Mouse (Mus musculus) thymus, adult 2 months (tissue): ENCODE measurements at regions not wholly inside any gene's neighbourhood (a gene's known extent, or its start where the extent isn't known, plus 50 kb on each side); places are given as distances from the start of the nearest gene placed in this dataset.

Source experiments
- DNase-seq: peaks from one replicate; pipeline ENCODE4 v3.0.0; 2021
- H3K27ac ChIP-seq: fragments of 200-500 bp; 2 replicates; pipeline ENCODE4 v1.5.1; 2012; ENCODE audit warnings: low read length, control low read depth; ENCODE audit not compliant: control insufficient read depth, insufficient read depth
- H3K27me3 ChIP-seq: fragments of 200-500 bp; 2 replicates; pipeline ENCODE4 v1.6.1; 2012; ENCODE audit warnings: mild to moderate bottlenecking, low read length, moderate library complexity, mixed read lengths; ENCODE audit not compliant: control insufficient read depth, insufficient read depth
- H3K36me3 ChIP-seq: fragments of 200-500 bp; 2 replicates; pipeline ENCODE4 v1.6.1; 2012; ENCODE audit warnings: mild to moderate bottlenecking, low read length, moderate library complexity; ENCODE audit not compliant: control insufficient read depth, insufficient read depth
- H3K4me1 ChIP-seq: fragments of 200-500 bp; replicated peaks from 2 replicates; pipeline ENCODE4 v1.6.1; 2012; ENCODE audit warnings: low read length; ENCODE audit not compliant: control insufficient read depth, insufficient read depth
- H3K4me3 ChIP-seq: fragments of 200-500 bp; 2 replicates; pipeline ENCODE4 v1.5.1; 2012; ENCODE audit warnings: mild to moderate bottlenecking, low read length, control low read depth, moderate library complexity; ENCODE audit not compliant: control insufficient read depth, insufficient read depth
- CTCF ChIP-seq: fragments of 200-500 bp; IDR thresholded peaks from 2 replicates; pipeline ENCODE4 v1.5.1; 2012; ENCODE audit warnings: mild to moderate bottlenecking, control low read depth, low read length, moderate library complexity, borderline replicate concordance; ENCODE audit not compliant: control insufficient read depth, poor library complexity, insufficient read depth; ENCODE audit errors: extremely low read depth
- POLR2A ChIP-seq: fragments of 200-500 bp; IDR thresholded peaks from 2 replicates; pipeline ENCODE4 v1.6.1; 2012; ENCODE audit warnings: mild to moderate bottlenecking, low read length, control low read depth, moderate library complexity; ENCODE audit not compliant: control insufficient read depth, poor library complexity, insufficient read depth; ENCODE audit errors: extremely low read depth
- WGBS: fragments of 180-500 bp; shearing (Covaris S2); methylation state at CpG from one replicate; pipeline ENCODE4 v1.1.7; 2018; 5-methylcytosine and 5-hydroxymethylcytosine counted together

DNA sequence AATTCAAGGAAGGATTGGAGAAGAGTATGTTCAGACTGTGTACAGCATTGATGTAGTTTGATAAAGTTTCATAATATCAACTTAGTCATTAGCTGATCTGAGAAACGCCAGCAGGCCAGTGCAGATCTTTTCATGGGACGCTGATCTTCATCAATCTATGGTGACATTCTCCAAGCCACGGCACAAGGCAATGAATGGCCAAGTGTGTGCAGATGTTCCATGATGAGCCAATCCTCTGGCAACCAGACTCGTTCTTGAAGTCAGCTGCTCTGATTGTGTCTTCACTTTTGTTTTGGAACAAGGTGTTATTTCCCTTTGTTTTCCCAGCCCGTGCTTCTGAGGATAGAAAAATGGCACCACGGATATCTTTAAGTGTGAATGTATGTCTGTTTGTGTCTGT lies 101.3 kb upstream of the Lifr start:
- Histone ChIP-seq H3K4me3 (no peak overlapping the region), H3K27me3 (no peaks in the 10 kb centered on the region), H3K36me3 (no peaks in the 10 kb centered on the region), H3K4me1 (no peaks in the 10 kb centered on the region), H3K27ac (no peak overlapping the region)
- TF ChIP-seq POLR2A (no peak), CTCF (no peak)
- WGBS: 90% methylated on average over 6 of the region's 6 CpGs
- DNase-seq: no peak

DNA sequence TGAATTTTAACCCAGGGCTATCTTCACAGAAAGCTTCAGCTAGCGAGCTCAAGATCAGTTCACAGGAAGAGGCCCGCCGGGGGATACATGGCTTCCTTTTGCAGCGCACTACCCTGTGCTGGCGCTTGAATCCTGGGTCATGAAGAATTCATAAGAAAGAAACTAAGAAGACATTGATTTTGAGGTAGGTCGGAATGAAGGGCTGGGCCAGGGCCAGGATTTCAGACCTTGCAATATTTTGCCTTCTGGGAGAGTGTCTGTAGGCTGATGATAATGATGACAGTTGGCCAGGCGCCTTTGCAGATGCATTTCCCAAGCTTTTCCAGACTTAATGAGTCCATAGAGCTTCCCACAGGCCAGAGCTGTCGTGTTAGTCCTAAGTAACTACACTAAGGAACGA lies 97.2 kb upstream of the Lifr start:
- TF ChIP-seq CTCF (no peak), POLR2A (no peak)
- Histone ChIP-seq H3K4me3 (no peak overlapping the region), H3K4me1 (no peaks in the 10 kb centered on the region), H3K27ac (no peak overlapping the region), H3K27me3 (no peaks in the 10 kb centered on the region), H3K36me3 (no peaks in the 10 kb centered on the region)
- 62% methylated on average over 9 of the region's 9 CpGs for WGBS
- DNase-seq: no peak

DNA sequence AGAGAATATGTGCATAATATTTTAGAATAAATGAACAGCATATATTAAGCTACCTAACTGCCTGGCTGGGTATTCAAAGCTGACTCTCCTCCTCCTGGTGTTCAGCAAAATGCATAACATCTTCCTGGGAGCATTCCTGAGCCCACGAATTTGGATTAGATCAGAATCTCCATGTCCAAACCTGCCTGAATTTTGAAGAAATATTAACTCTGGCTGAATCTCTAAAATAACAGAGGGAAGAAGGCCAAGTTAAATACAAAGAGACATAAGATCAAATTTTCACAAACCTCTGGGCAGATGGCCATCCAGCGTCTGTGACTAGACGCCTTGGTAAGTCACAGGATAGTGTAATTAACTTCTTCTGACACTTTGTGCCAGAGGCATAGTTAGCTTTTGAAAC lies 95.2 kb upstream of the Lifr start:
- no peak for DNase-seq
- no peak for TF ChIP-seq POLR2A
- no peak for TF ChIP-seq CTCF
- H3K4me3 ChIP-seq: no peak overlapping the region
- WGBS: 78% methylated on average over 3 of the region's 3 CpGs
- H3K27ac ChIP-seq: no peak overlapping the region
- H3K4me1 ChIP-seq: no peaks in the 10 kb centered on the region
- no peaks in the 10 kb centered on the region for H3K27me3 ChIP-seq
- H3K36me3 ChIP-seq: no peaks in the 10 kb centered on the region

DNA sequence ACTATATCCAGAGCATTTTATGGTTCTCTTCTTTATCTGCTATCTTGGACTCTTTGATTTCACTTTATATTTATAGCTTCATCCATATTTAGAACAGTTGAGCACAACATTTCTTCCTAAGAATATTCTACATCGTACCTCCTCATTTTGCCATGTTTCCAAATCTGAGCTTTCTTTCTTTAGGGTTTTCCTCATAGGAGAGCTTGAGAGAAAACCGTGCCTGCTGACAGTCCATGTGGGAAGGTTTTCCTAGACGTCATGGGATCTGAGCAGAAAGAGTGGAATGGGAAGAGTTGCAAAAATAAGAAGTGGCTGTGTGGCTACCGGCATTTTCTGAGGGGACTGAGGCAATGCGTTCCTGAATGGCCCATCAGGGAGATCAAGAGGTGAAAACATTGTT lies 92.5 kb upstream of the Lifr start:
- WGBS: 80% methylated on average over 5 of the region's 5 CpGs
- TF ChIP-seq CTCF: no peak
- no peak for TF ChIP-seq POLR2A
- no peaks in the 10 kb centered on the region for H3K27me3 ChIP-seq
- H3K36me3 ChIP-seq: no peaks in the 10 kb centered on the region
- no peak overlapping the region for H3K4me3 ChIP-seq
- DNase-seq: no peak
- no peaks in the 10 kb centered on the region for H3K4me1 ChIP-seq
- no peak overlapping the region for H3K27ac ChIP-seq

DNA sequence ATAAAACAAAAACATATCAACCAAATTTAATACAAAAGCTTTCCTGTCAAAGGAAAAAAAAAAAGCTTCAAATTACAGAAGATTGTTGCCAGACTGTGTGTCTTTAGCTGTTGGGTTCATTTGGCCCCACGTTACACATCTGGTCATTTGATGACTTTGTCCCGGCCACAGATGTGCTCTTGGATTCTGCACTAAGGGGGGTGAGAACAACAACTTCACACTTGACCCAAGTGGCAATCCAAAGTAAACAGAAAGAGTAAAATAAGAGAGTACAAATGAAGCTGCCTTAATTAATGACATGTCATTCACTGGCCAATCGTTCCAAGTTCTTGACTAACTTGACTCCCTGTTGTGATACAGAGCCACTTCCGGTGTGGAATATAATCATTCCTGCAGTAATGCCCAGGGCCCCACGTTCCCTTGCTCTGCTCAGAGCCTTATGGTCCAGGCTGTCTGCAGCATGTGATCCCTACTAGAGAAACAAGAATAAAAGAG lies 91.8 kb upstream of the Lifr start:
- 92% methylated on average over 5 of the region's 5 CpGs for WGBS
- TF ChIP-seq POLR2A (no peak), CTCF (no peak)
- no peaks in the 10 kb centered on the region for H3K4me1 ChIP-seq
- no peaks in the 10 kb centered on the region for H3K36me3 ChIP-seq
- no peak overlapping the region for H3K4me3 ChIP-seq
- DNase-seq: no peak
- no peak overlapping the region for H3K27ac ChIP-seq
- no peaks in the 10 kb centered on the region for H3K27me3 ChIP-seq

DNA sequence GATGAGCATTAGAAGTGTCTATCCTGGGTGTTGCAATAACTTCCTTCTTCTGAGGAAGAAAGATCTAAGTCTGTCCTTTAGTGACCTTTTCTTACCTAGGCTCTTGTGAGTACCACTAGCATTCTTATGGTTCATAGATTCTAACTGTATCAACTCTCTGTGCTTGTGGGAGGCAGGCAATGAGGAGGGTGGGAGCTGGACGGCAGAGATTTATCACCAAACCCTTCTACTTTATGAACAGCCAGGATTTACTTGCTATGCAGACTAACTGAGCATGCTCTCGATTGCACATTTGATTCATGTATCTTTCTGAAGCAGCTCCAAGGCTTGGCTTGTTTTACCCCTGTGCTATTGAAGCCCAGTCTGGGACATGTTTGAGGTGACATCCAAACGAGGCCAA lies 90.7 kb upstream of the Lifr start:
- H3K27ac ChIP-seq: no peak overlapping the region
- no peak for TF ChIP-seq CTCF
- no peak for TF ChIP-seq POLR2A
- DNase-seq: no peak
- H3K4me3 ChIP-seq: no peak overlapping the region
- H3K4me1 ChIP-seq: no peaks in the 10 kb centered on the region
- WGBS: 84% methylated on average over 3 of the region's 3 CpGs
- H3K27me3 ChIP-seq: no peaks in the 10 kb centered on the region
- no peaks in the 10 kb centered on the region for H3K36me3 ChIP-seq

DNA sequence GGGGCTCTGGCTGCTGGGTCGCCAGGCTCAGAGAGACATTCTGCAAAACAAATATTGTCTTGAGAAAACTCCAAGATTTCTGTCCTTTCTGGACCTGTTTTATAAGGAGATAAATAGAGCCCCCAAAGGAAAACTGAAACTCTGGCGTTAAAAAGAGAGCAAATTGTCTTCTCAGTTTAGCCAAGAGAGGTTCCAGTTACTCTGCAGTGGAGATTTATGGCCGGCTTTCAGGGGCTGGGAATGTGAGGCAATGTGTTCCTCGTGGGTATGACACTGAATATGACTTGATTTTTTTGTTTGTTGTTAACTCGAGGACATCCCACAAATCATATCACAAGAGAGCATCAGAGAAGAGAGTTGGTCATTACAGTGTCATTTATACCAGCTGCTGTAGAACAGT lies 88.2 kb upstream of the Lifr start:
- no peak for DNase-seq
- TF ChIP-seq CTCF: no peak
- TF ChIP-seq POLR2A: no peak
- Histone ChIP-seq H3K4me3 (no peak overlapping the region), H3K27ac (no peak overlapping the region), H3K36me3 (no peaks in the 10 kb centered on the region), H3K27me3 (no peaks in the 10 kb centered on the region), H3K4me1 (no peaks in the 10 kb centered on the region)
- WGBS: 34% methylated on average over 5 of the region's 5 CpGs
